Mouse (Mus musculus): ENCODE results near the gene Slc2a9. TPM values are rescaled to one million over a fixed set of nuclear protein-coding genes. Genes with fewer than 3 reads are reported as not detected.

The Slc2a9 gene
- 0.06 TPM for polyA plus RNA-seq (2014; fragmentation: Illumina TruSeq; extraction: RNeasy Lipid Tissue Mini Kit (QIAGEN cat#74804); ENCODE audit: low read depth, low replicate concordance)

GRCm38 (mm10) chr5:38502992-38503391 is at the start of gene Slc2a9:
TSS of gene Slc2a9 (minus strand) at chr5:38503143.

DNA sequence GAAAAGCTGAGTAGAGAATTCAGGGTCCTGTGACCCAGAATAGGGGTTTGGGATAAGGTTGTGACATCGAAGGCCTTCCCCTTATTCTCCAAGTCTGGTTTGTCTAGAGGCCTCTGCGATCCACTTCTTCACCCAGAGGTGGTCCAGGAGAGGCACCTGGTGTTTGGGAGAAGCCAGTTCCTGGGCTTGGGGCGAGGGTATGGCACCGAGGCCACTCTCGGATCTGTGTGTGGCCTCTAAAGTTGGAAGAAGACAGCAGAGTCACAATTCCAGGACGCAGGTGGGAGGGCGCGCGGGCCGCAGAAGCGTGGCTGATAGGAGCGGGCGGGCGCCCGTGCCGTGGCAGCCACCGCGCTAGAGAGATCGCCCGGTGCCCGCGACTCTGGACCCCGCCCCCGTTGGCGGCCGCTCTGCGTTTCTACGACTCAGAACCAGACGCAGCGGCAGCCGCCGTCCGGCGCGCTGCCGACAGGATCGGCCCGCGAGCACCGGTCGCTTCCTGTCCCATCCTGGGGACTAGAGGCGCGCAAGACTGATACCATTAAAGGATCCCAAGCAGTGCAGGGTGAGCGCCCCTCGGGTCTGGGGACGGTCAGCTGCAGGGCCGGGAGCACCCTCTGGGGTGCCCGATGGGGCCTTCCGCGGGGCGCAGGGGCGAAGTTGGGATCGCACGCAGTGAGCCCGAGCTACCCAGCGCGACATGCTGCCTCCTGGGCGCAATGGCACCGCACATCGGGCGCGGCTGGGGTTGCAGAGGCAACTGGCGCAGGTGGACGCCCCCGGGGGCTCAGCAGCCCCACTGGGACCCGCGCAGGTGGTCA is 183.8 kb downstream of the Slc2a9 start, which contains the start of gene Drd5:
Gene Drd5, plus strand, starts transcription at position 402 of the 821 bp plus-strand sequence.

Other genes starting within 250 kb of the Slc2a9 start
- gene Tmem128, start 243.0 kb downstream of the Slc2a9 start, polyA plus RNA-seq (2014; fragmentation: Illumina TruSeq; extraction: RNeasy Lipid Tissue Mini Kit (QIAGEN cat#74804); ENCODE audit: low read depth, low replicate concordance): 64.7 TPM
- 1.2 TPM for gene Otop1, start 227.2 kb downstream of the Slc2a9 start, polyA plus RNA-seq (2014; fragmentation: Illumina TruSeq; extraction: RNeasy Lipid Tissue Mini Kit (QIAGEN cat#74804); ENCODE audit: low read depth, low replicate concordance)
- not detected for gene Drd5, start 183.8 kb downstream of the Slc2a9 start, polyA plus RNA-seq (2014; fragmentation: Illumina TruSeq; extraction: RNeasy Lipid Tissue Mini Kit (QIAGEN cat#74804); ENCODE audit: low read depth, low replicate concordance)
- 47.8 TPM for gene Wdr1, start 60.1 kb upstream of the Slc2a9 start, polyA plus RNA-seq (2014; fragmentation: Illumina TruSeq; extraction: RNeasy Lipid Tissue Mini Kit (QIAGEN cat#74804); ENCODE audit: low read depth, low replicate concordance)
- 2.3 TPM for gene Zfp518b, start 181.7 kb upstream of the Slc2a9 start, polyA plus RNA-seq (2014; fragmentation: Illumina TruSeq; extraction: RNeasy Lipid Tissue Mini Kit (QIAGEN cat#74804); ENCODE audit: low read depth, low replicate concordance)